Mouse (Mus musculus): ENCODE results near the gene Tmem132c.

The Tmem132c gene

GRCm38 (mm10) chr5:127289659-127290058, 48.1 kb downstream of the Tmem132c start:
- DNase-seq: no peak

- DNase-seq: peak; percentile 74
Observed at GRCm38 (mm10) chr5:127290461-127291250, 49.0 kb downstream of the Tmem132c start.

DNA sequence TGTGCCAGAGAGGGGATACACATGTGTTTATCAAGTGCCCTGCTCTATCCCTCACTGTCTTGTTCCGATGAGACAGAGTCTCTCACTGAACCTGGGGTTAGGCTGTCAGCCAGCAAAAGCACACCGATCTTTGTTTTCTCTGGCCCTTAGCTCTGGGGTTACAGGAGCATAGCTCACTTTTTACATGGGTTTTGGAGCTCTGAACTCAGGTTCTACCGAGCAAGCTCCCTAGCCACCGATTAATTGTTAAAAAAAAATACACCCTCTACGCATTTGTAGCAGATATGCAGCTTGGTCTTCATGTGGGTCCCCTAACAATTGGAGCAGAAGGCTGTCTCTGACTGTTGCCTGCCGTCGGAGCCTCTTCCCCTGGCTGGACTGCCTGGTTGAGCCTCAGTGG, 50.0 kb downstream of the Tmem132c start:
- no peak for DNase-seq

- DNase-seq: no peak
Observed at GRCm38 (mm10) chr5:127293698-127294097, 52.1 kb downstream of the Tmem132c start.

DNA sequence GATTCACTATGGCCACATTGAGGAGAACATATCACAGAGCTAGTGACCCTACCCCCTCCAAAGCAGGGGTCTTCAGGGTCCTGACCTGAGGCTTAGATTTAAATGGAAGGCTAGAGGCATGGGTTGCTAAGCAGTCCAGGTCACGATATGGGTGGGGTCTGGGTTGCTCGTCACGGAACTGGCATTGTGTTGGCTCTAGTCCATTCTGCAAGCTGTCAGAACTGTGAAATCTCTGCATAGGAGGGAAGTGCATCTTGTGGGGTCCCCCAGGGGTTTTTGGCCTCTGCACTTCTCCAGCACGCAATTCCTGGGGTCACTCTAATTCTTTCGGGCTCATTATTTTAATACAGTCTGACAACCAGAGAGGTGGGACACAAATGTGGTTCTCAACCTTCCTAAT, 55.9 kb downstream of the Tmem132c start:
- DNase-seq: no peak

- DNase-seq: no peak
Observed at GRCm38 (mm10) chr5:127298060-127298459, 56.5 kb downstream of the Tmem132c start.

GRCm38 (mm10) chr5:127299010-127299409, 57.4 kb downstream of the Tmem132c start:
- DNase-seq: no peak

DNA sequence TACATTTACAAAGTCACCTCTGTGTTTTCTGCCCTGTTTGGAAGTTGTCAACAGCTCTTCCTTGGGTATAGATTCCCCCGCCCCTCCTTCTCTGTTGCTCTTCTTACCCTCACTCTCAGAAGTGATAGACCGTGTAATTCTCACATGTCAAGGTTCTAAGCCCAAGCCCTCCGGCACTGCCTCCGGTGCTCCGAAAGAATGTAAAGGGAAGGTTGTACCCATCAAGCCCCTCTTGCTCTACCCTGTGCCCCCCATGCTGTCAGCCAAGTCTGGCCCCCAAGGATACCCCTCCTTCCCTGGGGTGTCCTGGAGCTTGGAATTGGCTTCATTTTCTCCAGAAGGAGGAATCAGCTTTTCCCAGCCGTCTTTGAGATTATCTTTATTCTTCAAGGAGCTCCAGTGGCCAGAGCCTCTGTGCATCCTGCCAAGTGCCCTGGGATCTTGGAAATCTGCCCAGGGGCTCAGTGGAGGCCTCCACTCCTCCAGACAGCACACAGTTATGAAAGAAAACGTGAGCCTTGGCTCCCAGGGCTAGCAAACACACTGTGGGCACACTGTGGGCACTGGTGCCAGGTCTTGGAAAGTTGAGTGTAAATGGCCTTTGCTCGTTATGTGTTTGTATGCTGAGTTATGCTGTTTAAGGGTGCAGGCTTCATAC, 59.1 kb downstream of the Tmem132c start:
- peak; percentile 78 for DNase-seq

GRCm38 (mm10) chr5:127305312-127305711, 63.7 kb downstream of the Tmem132c start:
- DNase-seq: no peak

GRCm38 (mm10) chr5:127305719-127306118, 64.1 kb downstream of the Tmem132c start:
- no peak for DNase-seq

- no peak for DNase-seq
Observed at GRCm38 (mm10) chr5:127306726-127307125, 65.1 kb downstream of the Tmem132c start.

DNA sequence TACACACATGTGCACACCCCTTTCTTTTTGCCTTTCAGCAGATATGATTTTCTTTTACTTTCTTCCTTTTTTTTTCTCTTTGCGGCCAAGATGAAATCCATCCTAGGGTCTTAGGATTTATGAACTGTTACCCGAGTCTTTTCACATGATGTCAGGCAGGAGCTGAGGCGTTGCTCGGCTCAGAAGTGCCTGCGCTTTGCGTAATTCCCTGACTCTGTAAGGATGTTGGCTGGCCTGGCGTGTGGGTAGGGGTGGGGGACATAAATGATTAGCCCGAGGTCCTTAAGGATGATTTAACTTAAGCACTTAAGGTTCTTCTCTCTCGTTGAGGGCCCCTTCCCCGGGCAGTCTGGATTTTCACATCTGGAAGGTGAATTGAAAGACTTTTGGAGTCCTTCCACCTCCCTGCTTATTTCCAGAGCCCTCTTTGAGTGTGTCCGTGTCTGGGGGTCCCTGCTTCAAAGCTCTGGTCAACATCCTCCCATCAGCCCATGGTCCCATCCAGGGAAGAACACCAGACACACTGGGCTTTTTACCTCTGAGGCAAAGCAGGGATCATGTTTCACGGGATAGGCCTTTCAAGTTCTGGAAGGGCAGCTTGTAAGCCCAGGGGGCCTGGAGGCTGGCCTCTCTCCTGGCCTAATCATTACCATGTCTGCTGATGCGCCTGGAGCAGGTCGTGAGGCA, 68.9 kb downstream of the Tmem132c start:
- DNase-seq: peak; percentile 61

DNA sequence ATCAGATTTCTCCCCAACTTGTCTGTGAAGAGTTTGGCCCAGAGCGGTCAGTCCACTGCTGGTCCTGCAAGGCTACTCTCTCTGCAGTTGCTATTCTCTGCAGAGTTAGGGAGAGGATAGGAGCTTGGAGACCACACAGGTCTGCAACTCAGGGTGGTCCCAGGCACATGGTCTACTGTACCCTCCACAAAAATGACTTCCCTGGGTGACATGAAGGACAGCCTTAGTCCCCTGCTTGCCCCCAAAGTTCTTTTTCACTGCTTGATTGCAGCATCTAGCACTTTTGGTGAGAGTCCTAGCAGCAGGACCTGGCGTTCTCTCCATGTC, 69.4 kb downstream of the Tmem132c start:
- no peak for DNase-seq

- no peak for DNase-seq
Observed at GRCm38 (mm10) chr5:127313634-127314033, 72.0 kb downstream of the Tmem132c start.

DNA sequence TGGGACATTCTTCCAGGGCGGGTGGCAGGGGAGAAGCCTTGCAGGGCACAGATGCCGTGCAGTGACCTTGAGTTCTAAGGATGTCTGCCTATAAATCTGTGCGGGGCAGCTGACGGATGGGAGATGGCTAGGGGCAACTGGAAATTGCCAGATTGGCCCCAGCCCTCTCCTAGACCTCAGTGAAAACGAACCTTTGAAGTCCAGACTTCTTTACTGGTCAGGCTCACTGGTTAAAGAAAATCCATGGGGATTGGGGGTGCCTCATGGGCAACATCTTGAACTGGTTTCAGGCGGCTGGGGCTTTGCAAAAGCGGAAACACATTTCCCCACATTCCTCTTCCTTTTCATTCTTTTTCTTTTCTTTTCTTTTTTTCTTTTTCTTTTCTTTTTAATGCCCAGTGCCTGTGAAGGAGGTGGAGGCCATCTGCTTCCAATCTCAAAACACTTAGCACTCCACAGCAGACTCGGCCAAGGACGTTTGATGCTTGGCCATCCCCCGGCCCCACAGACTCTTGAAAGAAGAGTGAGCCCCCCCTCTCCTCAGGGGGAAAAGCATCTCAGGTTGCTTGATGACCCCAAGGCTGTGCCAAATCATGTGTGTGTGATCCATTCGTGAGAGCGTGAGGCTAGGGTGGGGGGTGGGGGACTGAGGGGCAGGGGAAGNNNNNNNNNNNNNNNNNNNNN, 77.6 kb downstream of the Tmem132c start:
- DNase-seq: peak; percentile 64

GRCm38 (mm10) chr5:127324645-127325044, 83.0 kb downstream of the Tmem132c start:
- DNase-seq: peak; percentile 40

- DNase-seq: peak; percentile 85
Observed at GRCm38 (mm10) chr5:127336048-127336907, 94.7 kb downstream of the Tmem132c start.

GRCm38 (mm10) chr5:127336908-127337265, 95.3 kb downstream of the Tmem132c start:
- DNase-seq: no peak

DNA sequence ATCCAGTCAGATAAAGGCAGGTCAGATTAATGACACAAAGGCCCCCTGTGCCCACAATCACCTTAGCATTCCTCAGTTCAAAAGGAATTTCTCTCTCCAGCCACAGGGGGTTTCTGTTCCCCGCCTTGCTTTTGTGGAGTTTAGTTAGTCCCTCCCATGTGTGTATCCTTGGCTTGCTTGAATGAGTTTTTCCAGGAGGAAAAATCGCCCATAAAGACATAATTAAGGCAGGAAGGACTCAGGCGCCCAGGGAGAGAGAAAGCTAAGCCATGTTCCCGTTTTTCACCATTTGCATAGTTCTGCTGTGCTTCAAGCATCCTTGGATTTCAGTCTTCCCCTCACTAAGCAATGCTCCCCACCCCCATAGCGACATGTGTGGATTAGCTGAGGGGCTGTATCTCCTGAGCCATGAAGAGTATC, 97.4 kb downstream of the Tmem132c start:
- no peak for DNase-seq

GRCm38 (mm10) chr5:127341158-127341557, 99.5 kb downstream of the Tmem132c start:
- no peak for DNase-seq

- no peak for DNase-seq
Observed at GRCm38 (mm10) chr5:127344721-127345120, 103.1 kb downstream of the Tmem132c start.

DNA sequence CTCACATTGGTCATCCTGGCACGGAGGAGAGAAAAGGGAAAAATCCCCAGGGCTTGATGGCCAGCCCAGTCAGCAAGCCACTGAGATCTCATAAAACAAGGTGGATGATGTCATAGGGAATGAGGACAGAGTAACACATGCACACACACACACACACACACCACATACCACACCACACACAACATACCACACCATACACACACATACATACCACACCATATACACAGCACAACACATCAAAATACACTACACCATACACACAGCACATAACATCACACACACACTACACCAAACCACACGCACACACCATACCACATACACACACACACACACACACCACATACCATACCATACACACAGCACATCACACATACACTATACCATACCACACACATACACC, 104.8 kb downstream of the Tmem132c start:
- no peak for DNase-seq
